Mouse (Mus musculus) brown adipose tissue, adult 24 weeks (tissue): Measurements from ENCODE around the gene Vmn2r48. TPM values are rescaled to one million over a fixed set of nuclear protein-coding genes. Genes with fewer than 3 reads are reported as not detected.
"Not testable (repeated sequence)": the region's sequence is repeated elsewhere in the genome, so short reads cannot be mapped to it uniquely, and the experiment has no call there.

ENCODE experiments used
- H3K27ac ChIP-seq: fragments of 200-500 bp; replicated peaks from 2 replicates; pipeline ENCODE4 v1.5.1; 2012; ENCODE audit warnings: low read depth, mild to moderate bottlenecking, low read length
- H3K4me1 ChIP-seq: fragments of 200-500 bp; 2 replicates; pipeline ENCODE4 v1.6.1; 2012; ENCODE audit warnings: low read length, mixed read lengths; ENCODE audit not compliant: control insufficient read depth, insufficient read depth, insufficient read length
- H3K4me3 ChIP-seq: fragments of 200-500 bp; 2 replicates; pipeline ENCODE4 v1.5.1; 2012; ENCODE audit warnings: low read depth, mild to moderate bottlenecking, low read length, moderate library complexity; ENCODE audit not compliant: insufficient read depth
- polyA plus RNA-seq: library from polyadenylated mRNA; stranded (reverse); fragments of >200 nt; gene quantifications from 2 replicates; pipeline ENCODE4 v1.2.4, GENCODE M21; 2012; ENCODE audit not compliant: missing spikeins, insufficient read depth, insufficient read length

The Vmn2r48 gene
- not detected in 2 replicates for polyA plus RNA-seq

DNA sequence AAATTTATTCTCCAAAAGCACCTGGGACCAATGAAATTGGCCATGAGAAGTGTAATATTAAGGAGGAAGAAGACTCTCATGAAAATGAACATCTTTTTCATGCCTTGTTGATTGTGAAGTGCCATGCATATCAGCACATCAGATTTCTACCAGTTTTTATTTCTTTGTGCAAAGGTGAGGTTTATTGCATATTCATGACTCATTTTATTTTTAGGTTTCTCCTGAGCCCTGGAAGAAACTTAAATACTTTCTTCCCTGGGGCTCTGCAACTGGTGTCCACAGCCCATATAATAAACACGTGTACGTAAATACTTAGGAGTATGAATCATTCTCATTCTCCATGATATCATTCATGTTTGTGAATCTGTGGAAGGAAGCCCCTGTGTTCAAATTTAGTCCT lies at the start of gene Vmn2r48:
TSS of gene Vmn2r48 (minus strand) at position 101 of the 400 bp plus-strand sequence.
- H3K4me3 ChIP-seq, H3K4me1 ChIP-seq, H3K27ac ChIP-seq: not testable (repeated sequence)

GRCm38 (mm10) chr7:9992157-9992556 lies 38.8 kb upstream of the Vmn2r48 start, which contains the start of gene Vmn2r49:
Gene Vmn2r49 (minus strand): TSS chr7:9992257.
- H3K4me1 ChIP-seq, H3K27ac ChIP-seq, H3K4me3 ChIP-seq: not testable (repeated sequence)

Other genes with a start within 250 kb of the Vmn2r48 start
- not detected in 2 replicates for gene Vmn2r46, start 183.0 kb downstream of the Vmn2r48 start, polyA plus RNA-seq
- gene Vmn2r47, start 112.3 kb downstream of the Vmn2r48 start, polyA plus RNA-seq: not detected in 2 replicates
- not detected in 2 replicates for gene Vmn2r49, start 38.7 kb upstream of the Vmn2r48 start, polyA plus RNA-seq
- not detected in 2 replicates for gene Vmn2r50, start 99.7 kb upstream of the Vmn2r48 start, polyA plus RNA-seq
- gene Vmn2r51, start 152.2 kb upstream of the Vmn2r48 start, polyA plus RNA-seq: not detected in 2 replicates
- gene Vmn2r52, start 223.0 kb upstream of the Vmn2r48 start, polyA plus RNA-seq: not detected in 2 replicates